Mouse (Mus musculus) retina, adult 2 months (tissue): ENCODE measurements around the gene Mettl9.

ENCODE experiments used
- DNase-seq: peaks from one replicate; pipeline ENCODE4 v3.0.0-alpha.2; 2012; ENCODE audit warnings: low read depth, low spot score

Gene Mettl9

DNA sequence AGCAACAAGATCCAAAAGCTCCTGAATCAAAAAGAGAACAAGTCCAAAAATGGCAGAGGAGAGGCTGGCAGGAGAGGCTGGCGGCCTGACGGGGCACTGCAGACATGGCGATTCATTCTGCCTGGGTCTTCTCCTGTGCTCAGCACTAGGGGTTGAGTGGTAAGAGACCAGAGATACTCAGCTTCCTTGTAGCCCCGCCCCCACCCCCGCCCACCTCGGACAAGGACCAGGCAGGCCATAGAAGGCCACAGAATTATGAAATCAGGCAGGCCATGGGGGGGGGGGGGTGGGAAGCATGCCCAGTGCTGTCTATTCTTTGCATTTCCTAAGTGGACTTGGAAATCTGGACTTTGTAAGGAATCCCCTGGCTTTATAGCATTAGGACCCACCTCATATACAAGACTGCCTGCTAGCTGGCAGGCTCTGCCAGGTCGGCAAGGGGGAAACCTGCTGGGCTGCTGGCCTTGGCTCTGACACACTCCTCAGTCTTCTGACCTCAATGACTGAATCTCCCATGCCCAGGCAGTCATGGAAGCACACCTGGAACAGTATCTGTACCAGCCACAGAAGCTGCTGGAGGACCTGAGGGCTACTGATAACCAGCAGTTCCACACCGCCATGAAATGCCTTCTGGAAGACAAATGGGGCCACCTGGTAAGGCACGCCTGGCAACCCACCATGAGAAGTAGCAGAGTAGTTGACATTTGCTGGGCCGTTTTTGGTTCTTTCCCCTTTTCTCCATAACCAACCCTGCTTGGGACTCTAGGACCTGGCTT is 64.6 kb downstream of the Mettl9 start:
- no peak for DNase-seq

- no peak for DNase-seq
Observed at GRCm38 (mm10) chr7:121107851-121108250, 73.6 kb downstream of the Mettl9 start.

- DNase-seq, result no peak
Observed at GRCm38 (mm10) chr7:121111321-121111720, 77.1 kb downstream of the Mettl9 start.

- DNase-seq, result no peak
Observed at GRCm38 (mm10) chr7:121111762-121112161, 77.5 kb downstream of the Mettl9 start.

DNA sequence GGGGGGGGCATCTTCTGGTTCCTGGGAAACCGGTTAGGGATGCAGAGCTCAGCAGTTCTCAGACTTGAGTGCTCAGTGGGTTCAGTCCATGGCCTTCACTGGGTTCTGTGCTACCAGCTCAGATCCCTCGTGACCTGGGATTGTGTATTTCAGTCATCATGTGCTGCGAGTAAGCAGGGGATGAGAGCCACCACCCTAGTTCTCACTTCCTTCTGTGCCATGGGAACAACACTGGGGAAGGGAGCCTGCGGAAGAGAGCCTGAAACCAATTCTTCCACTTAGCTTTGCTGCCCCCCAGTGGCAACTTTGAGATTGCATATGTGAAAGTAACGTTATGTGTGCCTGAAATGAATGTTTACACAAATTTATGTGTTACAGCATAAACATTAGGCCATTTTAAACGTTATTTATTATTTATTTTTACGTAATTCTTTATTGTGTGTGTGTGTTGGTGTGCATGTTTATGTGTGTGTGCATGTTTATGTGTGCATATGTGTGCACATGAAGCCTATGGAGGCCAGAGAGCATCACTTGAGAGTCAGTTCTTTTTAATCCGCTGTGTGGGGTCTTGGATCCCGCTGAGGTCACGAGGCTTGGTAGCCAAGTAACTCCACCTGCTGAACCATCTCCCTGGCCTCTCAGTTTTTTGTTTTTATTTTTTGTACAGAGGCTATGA is 86.0 kb downstream of the Mettl9 start:
- peak; percentile 65 for DNase-seq
